Mouse (Mus musculus): ENCODE measurements around the gene Olfr1111.
"Not testable (repeated sequence)": the region's sequence is repeated elsewhere in the genome, so short reads cannot be mapped to it uniquely, and the experiment has no call there.

Gene Olfr1111

DNA sequence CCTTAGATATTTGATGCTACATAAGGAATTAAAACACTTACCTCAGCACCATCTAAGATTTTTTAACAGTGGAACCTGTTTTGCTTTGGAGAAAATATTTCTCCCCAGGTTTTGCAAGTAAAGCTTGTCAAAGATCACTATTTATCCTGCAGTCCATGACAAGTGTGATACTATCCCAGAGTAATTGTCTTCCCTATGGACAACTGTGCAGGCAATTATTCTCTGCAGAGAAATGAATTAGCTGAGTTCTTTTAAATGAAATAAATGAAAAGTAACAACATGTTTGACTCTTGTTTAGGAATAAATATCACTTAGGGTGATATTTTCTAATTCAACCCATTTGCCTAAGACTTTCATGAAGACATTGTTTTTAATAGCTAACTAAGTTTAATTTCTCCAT is at the start of gene Olfr1111:
TSS of gene Olfr1111 (minus strand) at position 101 of the 400 bp plus-strand sequence.
- DNase-seq: no peak

DNA sequence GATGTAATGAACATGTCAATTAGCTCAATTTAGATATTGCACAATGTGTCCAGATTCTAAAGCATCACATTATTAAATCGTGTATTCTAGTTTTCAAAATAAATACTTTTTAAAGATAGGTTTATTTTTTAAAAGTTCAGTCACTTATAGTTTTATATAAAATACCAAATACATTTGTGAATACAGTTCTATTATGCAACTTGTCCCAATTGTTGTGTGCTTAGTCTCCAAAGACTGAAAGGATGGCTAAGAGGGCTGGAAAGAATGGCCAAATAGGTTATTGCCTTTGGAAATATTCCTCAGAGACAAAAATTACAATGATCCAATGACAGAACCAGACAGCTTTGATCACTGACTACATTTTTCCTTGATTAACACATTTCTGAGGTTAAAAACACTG is 35.1 kb upstream of the Olfr1111 start, which contains the start of gene Olfr1112:
TSS of gene Olfr1112 (plus strand) at position 301 of the 400 bp plus-strand sequence.
- no peak for DNase-seq

DNA sequence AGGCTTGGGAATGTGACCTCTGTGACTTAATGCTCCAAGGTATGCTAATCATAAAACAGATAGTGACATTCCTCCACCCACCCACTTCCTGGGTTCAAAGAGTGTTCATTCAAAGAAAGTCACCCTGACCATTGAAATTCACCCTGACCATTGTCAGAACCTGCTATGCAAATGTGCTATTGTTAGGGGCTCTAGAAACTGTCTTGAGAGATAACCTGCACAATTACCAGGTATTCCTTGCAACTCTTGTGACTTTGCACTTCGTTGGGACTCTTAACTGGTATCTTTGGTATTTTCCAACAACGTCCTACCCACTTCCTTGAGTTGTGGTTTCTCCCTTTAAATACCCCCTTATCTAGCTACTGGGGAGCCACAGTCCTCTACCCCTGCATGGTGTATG is 15.3 kb upstream of the Olfr1111 start:
- not testable (repeated sequence) for DNase-seq

DNA sequence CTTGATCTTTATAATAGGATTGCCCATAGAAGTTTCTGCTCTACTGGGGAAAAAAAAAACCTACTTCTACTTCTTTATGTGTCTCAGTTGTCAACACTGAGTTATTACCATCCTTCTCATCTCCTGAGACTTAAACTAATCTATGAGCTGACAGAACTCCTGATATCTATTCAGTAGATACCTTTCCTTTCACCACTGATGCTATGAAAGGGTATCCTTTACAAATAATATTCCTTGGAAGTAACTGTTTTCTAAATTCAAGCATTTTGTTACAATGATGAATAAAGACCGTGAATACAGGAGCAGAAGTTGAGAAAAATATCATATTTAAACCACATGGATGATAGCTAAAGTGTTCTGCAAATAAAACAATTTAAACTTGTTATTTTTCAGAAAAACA is 12.2 kb downstream of the Olfr1111 start, which contains the start of gene Olfr1110:
TSS of gene Olfr1110 (minus strand) at position 101 of the 400 bp plus-strand sequence.
- DNase-seq: no peak

DNA sequence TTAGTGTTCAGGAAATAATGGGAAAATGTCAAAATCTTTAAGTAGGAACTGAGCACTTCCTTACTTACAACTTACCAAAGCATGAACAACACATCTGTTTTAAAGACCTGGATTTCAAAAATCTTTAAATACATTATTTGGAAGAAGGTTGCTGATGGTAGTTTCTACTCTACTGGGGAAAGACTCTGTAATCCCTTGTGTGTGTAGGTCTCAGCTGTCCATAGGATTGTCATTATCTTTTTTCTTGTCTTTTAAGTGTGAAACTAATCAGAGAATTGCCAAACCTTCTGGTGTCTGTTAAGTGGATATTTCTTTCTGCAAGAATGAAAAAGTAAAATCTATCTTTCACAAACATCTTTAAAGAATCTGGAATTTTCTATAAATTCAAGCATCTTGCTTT is 38.0 kb downstream of the Olfr1111 start, which contains the start of gene Olfr259:
TSS of gene Olfr259 (minus strand) at position 101 of the 400 bp plus-strand sequence.
- DNase-seq: no peak

Measured in cerebellum, postnatal 10 days (tissue).